Mouse (Mus musculus) forebrain, postnatal 0 days (tissue): ENCODE results near the gene Ier3. TPM values are rescaled to one million over a fixed set of nuclear protein-coding genes. Genes with fewer than 3 reads are reported as not detected.

Experiments
- ATAC-seq: fragments of 200-750 bp; cut with Nextera tagmentation; 2 replicates; pipeline ENCODE4 v1.8.0; 2017; ENCODE audit warnings: mild to moderate bottlenecking, moderate library complexity
- DNase-seq: peaks from one replicate; pipeline ENCODE4 v3.0.0-alpha.2; 2015
- H3K27ac ChIP-seq: fragments of 300-500 bp; sonication (generic); 2 replicates; pipeline ENCODE4 v1.5.1; 2014; ENCODE audit warnings: low read depth, mild to moderate bottlenecking, antibody characterized with exemption, low read length, moderate library complexity, mixed read lengths
- H3K27me3 ChIP-seq: fragments of 300-500 bp; sonication (generic); 2 replicates; pipeline ENCODE4 v1.6.1; 2014; ENCODE audit warnings: mild to moderate bottlenecking, low read length, mixed read lengths; ENCODE audit not compliant: insufficient read depth
- H3K36me3 ChIP-seq: fragments of 300-500 bp; sonication (generic); 2 replicates; pipeline ENCODE4 v1.6.1; 2014; ENCODE audit warnings: mild to moderate bottlenecking, moderate library complexity; ENCODE audit not compliant: insufficient read depth
- H3K4me1 ChIP-seq: fragments of 300-500 bp; sonication (generic); 2 replicates; pipeline ENCODE4 v1.6.1; 2014; ENCODE audit warnings: antibody characterized with exemption; ENCODE audit not compliant: insufficient read depth
- H3K4me2 ChIP-seq: fragments of 300-500 bp; sonication (generic); 2 replicates; pipeline ENCODE4 v1.6.1; 2014; ENCODE audit warnings: low read depth, mild to moderate bottlenecking, moderate library complexity
- H3K4me3 ChIP-seq: fragments of 300-500 bp; sonication (generic); 2 replicates; pipeline ENCODE4 v1.5.1; 2014; ENCODE audit warnings: low read depth, low read length, mixed read lengths
- H3K9ac ChIP-seq: fragments of 300-500 bp; sonication (generic); 2 replicates; pipeline ENCODE4 v1.6.1; 2014; ENCODE audit warnings: mild to moderate bottlenecking
- H3K9me3 ChIP-seq: fragments of 300-500 bp; sonication (generic); 2 replicates; pipeline ENCODE4 v1.6.1; 2016; ENCODE audit warnings: low read length
- CTCF ChIP-seq: sonication (generic); IDR thresholded peaks from 2 replicates; pipeline ENCODE4 v1.5.1; 2016; ENCODE audit warnings: antibody characterized with exemption, control low read depth, low read depth
- WGBS: fragments of 180-500 bp; shearing (Covaris S2); extraction: QIAGEN DNeasy Blood & Tissue Kit; methylation state at CpG from one replicate; pipeline ENCODE4 v1.1.7; 2014; 5-methylcytosine and 5-hydroxymethylcytosine counted together
- microRNA-seq, 2 experiments: library from miRNA; unstranded; fragments of <30 nt; microRNA quantifications; one replicate each; pipeline ENCODE4; 2016
- polyA plus RNA-seq: library from polyadenylated mRNA; unstranded; fragments of >200 nt; fragmentation: Nextera tagmentation; extraction: Ambion mirVana; gene quantifications from 2 replicates; pipeline ENCODE4 v1.2.1, GENCODE M21; 2015
- total RNA-seq: library from RNA; depleted of rRNA; stranded (reverse); fragments of >200 nt; gene quantifications from 2 replicates; pipeline ENCODE4 v1.2.3, GENCODE M21; 2014; rRNA removed

Ier3 gene
- total and polyA plus RNA-seq, 2 experiments from 2014 or later: 9.0 to 13.0 TPM

GRCm38 (mm10) chr17:35868165-35868820 is 46.8 kb downstream of the Ier3 start:
- DNase-seq (no peak), ATAC-seq (no peak)
- Histone ChIP-seq H3K27me3 (no peaks in the 10 kb centered on the region), H3K4me3 (peak overlapping the region; percentile 70), H3K4me2 (peak overlapping the region; percentile 56), H3K36me3 (no peaks in the 10 kb centered on the region), H3K9me3 (no peaks in the 10 kb centered on the region), H3K4me1 (peaks cover 24% of the 10 kb centered on the region), H3K27ac (peak overlapping the region; percentile 24), H3K9ac (peak overlapping the region; percentile 50)
- peak; percentile 18; the same call in 1 of the 2 replicates for TF ChIP-seq CTCF
- WGBS: 29% methylated on average over 17 of the region's 17 CpGs

- WGBS: 3% methylated on average over 7 of the region's 7 CpGs
- no peaks in the 10 kb centered on the region for H3K36me3 ChIP-seq
- DNase-seq (no peak), ATAC-seq (no peak)
- H3K27me3 ChIP-seq: no peaks in the 10 kb centered on the region
- peak overlapping the region; percentile 50 for H3K9ac ChIP-seq
- peak overlapping the region; percentile 54; the same call in 1 of the 2 replicates for H3K27ac ChIP-seq
- H3K9me3 ChIP-seq: no peaks in the 10 kb centered on the region
- TF ChIP-seq CTCF: no peak
- peak overlapping the region; percentile 70 for H3K4me3 ChIP-seq
- H3K4me1 ChIP-seq: peaks cover 24% of the 10 kb centered on the region
- H3K4me2 ChIP-seq: peak overlapping the region; percentile 56
These were observed 47.5 kb downstream of the Ier3 start for GRCm38 (mm10) chr17:35868961-35869345.

GRCm38 (mm10) chr17:35869346-35870067 is 48.0 kb downstream of the Ier3 start:
- Histone ChIP-seq H3K4me1 (peaks cover 24% of the 10 kb centered on the region), H3K9me3 (no peaks in the 10 kb centered on the region), H3K4me3 (peak overlapping the region; percentile 70), H3K4me2 (peak overlapping the region; percentile 56), H3K36me3 (0 out of 2 replicates have a peak, but pooled peaks cover 4% of the 10 kb centered on the region), H3K9ac (peak overlapping the region; percentile 50), H3K27me3 (no peaks in the 10 kb centered on the region), H3K27ac (peak overlapping the region; percentile 54)
- no peak for DNase-seq
- no peak for TF ChIP-seq CTCF
- ATAC-seq: no peak
- WGBS: 6% methylated on average over 7 of the region's 7 CpGs

GRCm38 (mm10) chr17:35870151-35870883 is 48.8 kb downstream of the Ier3 start:
- 0 out of 2 replicates have a peak, but pooled peaks cover 12% of the 10 kb centered on the region for H3K36me3 ChIP-seq
- peak overlapping the region; percentile 2; the same call in 1 of the 2 replicates for H3K9ac ChIP-seq
- peaks cover 24% of the 10 kb centered on the region; the same call in 1 of the 2 replicates for H3K4me1 ChIP-seq
- peak overlapping the region; percentile 70 for H3K4me3 ChIP-seq
- H3K27ac ChIP-seq: peak overlapping the region; percentile 40; the same call in 1 of the 2 replicates
- TF ChIP-seq CTCF: no peak
- peak overlapping the region; percentile 56 for H3K4me2 ChIP-seq
- 71% methylated on average over 9 of the region's 9 CpGs for WGBS
- DNase-seq (no peak), ATAC-seq (no peak)
- H3K27me3 ChIP-seq: no peaks in the 10 kb centered on the region
- no peaks in the 10 kb centered on the region for H3K9me3 ChIP-seq

- peak; percentile 72 for TF ChIP-seq CTCF
- WGBS: 83% methylated on average over 8 of the region's 8 CpGs
- H3K27ac ChIP-seq: peak overlapping the region; percentile 40; the same call in 1 of the 2 replicates
- no peak for ATAC-seq
- H3K4me3 ChIP-seq: peak overlapping the region; percentile 70; the same call in 1 of the 2 replicates
- DNase-seq: no peak
- peaks cover 24% of the 10 kb centered on the region; the same call in 1 of the 2 replicates for H3K4me1 ChIP-seq
- H3K9me3 ChIP-seq: no peaks in the 10 kb centered on the region
- H3K27me3 ChIP-seq: no peaks in the 10 kb centered on the region
- peak overlapping the region; percentile 56 for H3K4me2 ChIP-seq
- 0 out of 2 replicates have a peak, but pooled peaks cover 12% of the 10 kb centered on the region for H3K36me3 ChIP-seq
- H3K9ac ChIP-seq: no peak overlapping the region
These were observed 49.6 kb downstream of the Ier3 start for GRCm38 (mm10) chr17:35870884-35871696.

Small RNAs within 50 kb of the gene (microRNA-seq; reads per million reads assigned to microRNA genes)
- gene Gm28033: 0 to 0.37 reads per million in 2 experiments

Other genes with a start within 250 kb of the Ier3 start
- not detected in 2 replicates for gene Sfta2, start 220.1 kb upstream of the Ier3 start, total RNA-seq
- not detected in 2 replicates for gene Sfta2, start 220.1 kb upstream of the Ier3 start, polyA plus RNA-seq
- not detected in 2 replicates for gene Gm9573, start 195.0 kb upstream of the Ier3 start, total RNA-seq
- gene Gm9573, start 195.0 kb upstream of the Ier3 start, polyA plus RNA-seq: not detected in 2 replicates
- gene Mucl3, start 178.0 kb upstream of the Ier3 start, total RNA-seq: 0.15 TPM in 1 of 2 replicates, not detected in the other
- not detected in 2 replicates for gene Mucl3, start 178.0 kb upstream of the Ier3 start, polyA plus RNA-seq
- 29.5 and 42.0 TPM in 2 replicates for gene Vars2, start 154.1 kb upstream of the Ier3 start, total RNA-seq
- gene Vars2, start 154.1 kb upstream of the Ier3 start, polyA plus RNA-seq: 8.5 and 10.4 TPM in 2 replicates
- gene Gtf2h4, start 147.9 kb upstream of the Ier3 start, total RNA-seq: 21.2 and 30.9 TPM in 2 replicates
- gene Gtf2h4, start 147.9 kb upstream of the Ier3 start, polyA plus RNA-seq: 20.9 and 22.1 TPM in 2 replicates
- gene Ddr1, start 117.1 kb upstream of the Ier3 start, total RNA-seq: 53.0 and 59.8 TPM in 2 replicates
- gene Ddr1, start 117.1 kb upstream of the Ier3 start, polyA plus RNA-seq: 37.3 and 51.2 TPM in 2 replicates
- 90.4 and 103 TPM in 2 replicates for gene Flot1, start 1.5 kb downstream of the Ier3 start, total RNA-seq
- gene Flot1, start 1.5 kb downstream of the Ier3 start, polyA plus RNA-seq: 104 and 113 TPM in 2 replicates
- gene Tubb5, start 16.6 kb downstream of the Ier3 start, total RNA-seq: 3,707 and 3,724 TPM in 2 replicates
- 2,151 and 2,226 TPM in 2 replicates for gene Tubb5, start 16.6 kb downstream of the Ier3 start, polyA plus RNA-seq
- 15.3 and 20.4 TPM in 2 replicates for gene Mdc1, start 19.8 kb downstream of the Ier3 start, total RNA-seq
- gene Mdc1, start 19.8 kb downstream of the Ier3 start, polyA plus RNA-seq: 3.0 and 4.4 TPM in 2 replicates
- gene Nrm, start 39.6 kb downstream of the Ier3 start, total RNA-seq: 6.1 and 9.7 TPM in 2 replicates
- 13.1 and 15.6 TPM in 2 replicates for gene Nrm, start 39.6 kb downstream of the Ier3 start, polyA plus RNA-seq
- gene Ppp1r18, start 43.9 kb downstream of the Ier3 start, total RNA-seq: 29.5 and 38.9 TPM in 2 replicates
- 22.3 and 23.3 TPM in 2 replicates for gene Ppp1r18, start 43.9 kb downstream of the Ier3 start, polyA plus RNA-seq
- 33.0 and 33.2 TPM in 2 replicates for gene Dhx16, start 58.1 kb downstream of the Ier3 start, total RNA-seq
- 21.8 and 22.1 TPM in 2 replicates for gene Dhx16, start 58.1 kb downstream of the Ier3 start, polyA plus RNA-seq
- 31.6 and 32.8 TPM in 2 replicates for gene 2310061I04Rik, start 75.7 kb downstream of the Ier3 start, total RNA-seq
- 56.7 and 66.3 TPM in 2 replicates for gene 2310061I04Rik, start 75.7 kb downstream of the Ier3 start, polyA plus RNA-seq
- 206 and 218 TPM in 2 replicates for gene Atat1, start 88.4 kb downstream of the Ier3 start, total RNA-seq
- 371 and 379 TPM in 2 replicates for gene Atat1, start 88.4 kb downstream of the Ier3 start, polyA plus RNA-seq
- gene Mrps18b, start 94.7 kb downstream of the Ier3 start, total RNA-seq: 34.5 and 44.5 TPM in 2 replicates
- gene Mrps18b, start 94.7 kb downstream of the Ier3 start, polyA plus RNA-seq: 65.5 and 69.7 TPM in 2 replicates
- 42.9 and 60.2 TPM in 2 replicates for gene Ppp1r10, start 94.8 kb downstream of the Ier3 start, total RNA-seq
- 23.2 and 32.5 TPM in 2 replicates for gene Ppp1r10, start 94.8 kb downstream of the Ier3 start, polyA plus RNA-seq
- gene Abcf1, start 148.1 kb downstream of the Ier3 start, total RNA-seq: 55.9 and 60.4 TPM in 2 replicates
- gene Abcf1, start 148.1 kb downstream of the Ier3 start, polyA plus RNA-seq: 89.0 and 101 TPM in 2 replicates
- 86.2 and 115 TPM in 2 replicates for gene Gnl1, start 158.2 kb downstream of the Ier3 start, total RNA-seq
- 63.1 and 83.4 TPM in 2 replicates for gene Gnl1, start 158.2 kb downstream of the Ier3 start, polyA plus RNA-seq
- 38.4 and 49.8 TPM in 2 replicates for gene Prr3, start 158.6 kb downstream of the Ier3 start, total RNA-seq
- gene Prr3, start 158.6 kb downstream of the Ier3 start, polyA plus RNA-seq: 83.1 and 93.9 TPM in 2 replicates
- gene H2-T24, start 198.9 kb downstream of the Ier3 start, total RNA-seq: 0.33 and 1.0 TPM in 2 replicates
- gene H2-T24, start 198.9 kb downstream of the Ier3 start, polyA plus RNA-seq: 1.6 and 4.7 TPM in 2 replicates
- gene H2-T23, start 211.2 kb downstream of the Ier3 start, total RNA-seq: 9.0 and 10.2 TPM in 2 replicates
- 6.4 and 6.9 TPM in 2 replicates for gene H2-T23, start 211.2 kb downstream of the Ier3 start, polyA plus RNA-seq
- gene H2-T22, start 221.1 kb downstream of the Ier3 start, total RNA-seq: 10.3 and 13.1 TPM in 2 replicates
- gene H2-T22, start 221.1 kb downstream of the Ier3 start, polyA plus RNA-seq: 6.2 and 6.5 TPM in 2 replicates
- gene Gm6034, start 221.3 kb downstream of the Ier3 start, total RNA-seq: 0.31 TPM in 1 of 2 replicates, not detected in the other
- gene Gm6034, start 221.3 kb downstream of the Ier3 start, polyA plus RNA-seq: not detected in 2 replicates
- gene Gm11127, start 236.7 kb downstream of the Ier3 start, total RNA-seq: 0.15 TPM in 1 of 2 replicates, not detected in the other
- gene Gm11127, start 236.7 kb downstream of the Ier3 start, polyA plus RNA-seq: not detected in 2 replicates